Mouse (Mus musculus): Measurements from ENCODE around the gene Sod1.
A peak's percentile ranks its signal among the peaks of the same experiment; 100 is the strongest.

Sod1 gene

GRCm38 (mm10) chr16:90220026-90220891, at the start of gene Sod1:
Sod1 (plus strand) TSS chr16:90220754.
- peak; percentile 97 for DNase-seq (ENCODE audit: low spot score)

DNA sequence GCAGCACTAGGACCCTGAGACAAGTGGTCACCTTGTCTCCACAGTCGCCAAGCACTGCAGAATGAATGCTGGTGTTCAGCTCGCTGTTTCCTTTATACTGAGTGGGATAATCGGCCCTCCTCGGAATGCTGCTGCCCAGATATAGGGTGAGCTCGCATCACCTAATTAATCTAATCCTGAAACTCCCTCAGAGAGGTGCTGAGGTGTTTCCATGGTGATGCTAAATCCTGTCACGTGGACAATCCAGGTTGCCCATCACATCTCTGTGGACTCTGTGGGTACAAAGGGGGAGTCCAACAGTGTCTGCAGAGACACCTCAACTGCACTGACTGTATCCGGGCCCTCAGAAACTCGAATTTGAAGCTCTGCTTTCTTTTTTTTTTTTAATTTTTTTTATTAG, 49.1 kb upstream of the Sod1 start:
- no peak for DNase-seq (ENCODE audit: low spot score)

DNA sequence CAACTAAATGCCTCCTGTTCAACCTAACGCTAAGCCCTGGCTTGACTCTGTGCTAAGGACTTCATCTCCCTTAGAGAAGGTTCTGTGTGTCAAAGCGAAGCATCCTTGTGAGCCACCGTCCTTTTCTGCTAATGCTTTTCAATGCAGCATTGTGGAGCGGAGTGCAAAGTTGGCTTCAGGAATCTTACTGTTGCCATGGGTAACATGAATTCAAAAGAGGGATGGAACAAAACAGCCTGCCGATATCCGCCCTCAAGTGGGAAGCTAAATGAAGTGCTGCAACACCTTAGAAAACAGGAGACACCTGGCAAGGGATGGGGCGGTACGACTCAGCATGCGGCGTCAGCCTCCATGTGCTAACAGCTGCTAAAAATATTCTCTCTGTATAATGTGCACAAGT, 44.1 kb upstream of the Sod1 start:
- no peak for DNase-seq (ENCODE audit: low spot score)

- peak; percentile 48 for DNase-seq (ENCODE audit: low spot score)
These were observed 43.1 kb upstream of the Sod1 start for GRCm38 (mm10) chr16:90177425-90177824.

DNA sequence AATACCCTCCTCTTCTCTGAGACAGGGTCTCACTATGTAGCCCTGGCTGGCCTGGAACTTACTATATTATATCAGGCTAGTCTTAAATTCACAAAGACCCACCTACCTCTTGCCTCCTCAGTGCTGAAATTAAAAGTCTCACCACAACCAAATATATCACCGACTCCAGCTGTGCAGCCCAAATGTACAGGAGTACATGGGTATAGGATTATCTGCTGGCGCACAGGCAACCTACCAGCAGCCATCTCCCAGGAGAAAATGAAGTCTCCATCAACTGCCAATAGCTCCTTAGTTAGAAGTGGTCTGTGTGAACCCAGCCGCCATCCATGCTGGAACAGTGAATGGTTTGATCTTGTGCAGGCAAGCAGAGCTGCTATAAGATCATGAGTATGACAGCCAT, 42.1 kb upstream of the Sod1 start:
- no peak for DNase-seq (ENCODE audit: low spot score)

DNA sequence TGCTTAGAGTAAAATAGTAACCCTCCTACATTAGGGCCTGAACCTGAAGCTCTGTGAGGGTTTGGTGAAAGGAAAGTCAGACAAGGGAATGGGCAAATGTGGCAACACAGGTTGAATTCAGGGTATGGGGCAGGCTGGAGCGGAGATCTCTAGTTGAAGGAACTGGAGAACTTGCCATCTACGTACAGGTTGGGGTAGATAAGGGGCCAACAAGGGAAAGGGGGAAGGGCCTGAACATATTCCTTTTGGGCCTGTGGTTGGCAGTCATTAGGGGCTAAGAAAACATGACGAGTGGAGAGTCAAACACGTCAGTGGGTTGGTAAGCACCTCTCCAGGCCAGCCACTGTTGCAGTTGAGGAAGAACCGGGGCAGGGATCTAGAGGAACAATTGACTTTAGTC, 40.7 kb upstream of the Sod1 start:
- DNase-seq (ENCODE audit: low spot score), result no peak

DNA sequence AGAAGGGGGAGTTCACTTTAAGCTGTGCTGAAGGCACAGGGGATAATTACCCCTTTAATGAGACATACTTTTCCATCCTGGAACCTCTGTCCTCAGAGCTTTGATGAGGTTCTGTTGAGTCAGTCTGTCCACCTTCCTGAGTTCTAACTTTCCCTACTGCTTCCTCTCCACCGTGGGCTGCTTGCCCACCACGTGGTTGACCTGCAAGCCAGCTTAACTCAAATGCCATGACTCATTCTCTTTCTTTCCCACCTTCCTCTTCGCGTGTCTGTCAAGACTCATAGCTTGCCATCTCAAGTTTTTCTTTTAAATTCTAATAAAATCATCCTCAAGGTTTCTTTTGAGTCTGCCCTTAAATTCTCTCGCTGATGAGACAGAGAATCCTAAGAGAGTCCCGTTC, 39.6 kb upstream of the Sod1 start:
- DNase-seq (ENCODE audit: low spot score), result no peak

DNA sequence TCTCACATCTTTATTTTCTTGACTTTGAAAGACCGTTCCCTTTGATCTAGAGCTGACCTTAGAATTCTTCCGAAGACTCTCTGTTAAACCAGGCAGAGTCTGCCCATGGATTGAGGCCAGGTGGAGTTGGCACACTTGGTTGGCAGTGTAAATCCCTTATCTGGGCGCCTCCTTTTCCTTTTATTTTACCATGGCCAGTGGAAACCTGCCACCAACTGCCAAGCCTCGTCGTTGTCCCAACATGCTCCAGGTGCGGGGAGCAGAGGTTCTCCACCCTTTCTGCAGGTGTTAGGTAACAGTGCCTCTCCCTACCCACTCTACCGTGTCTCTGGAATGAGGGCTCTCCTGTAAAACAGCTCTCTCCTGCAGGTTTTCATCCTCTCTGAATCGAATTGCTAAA, 38.9 kb upstream of the Sod1 start:
- DNase-seq (ENCODE audit: low spot score), result peak; percentile 70

DNA sequence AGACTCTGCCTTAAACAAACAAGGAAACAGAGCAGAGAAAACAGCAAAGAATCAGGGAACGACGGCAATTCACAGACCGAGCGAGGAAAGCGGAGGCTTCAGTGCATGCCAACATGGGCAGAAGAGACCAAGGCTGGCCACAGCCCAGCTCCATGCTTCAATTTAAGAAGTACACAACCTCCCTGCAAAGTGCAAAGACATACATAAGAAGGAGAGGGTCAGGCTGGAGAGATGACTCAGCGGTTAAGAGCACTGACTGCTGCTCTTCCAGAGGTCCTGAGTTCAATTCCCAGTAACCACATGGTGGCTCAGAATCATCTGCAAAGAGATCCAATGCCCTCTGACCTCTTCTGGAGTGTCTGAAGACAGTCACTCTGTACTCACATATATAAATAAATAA, 36.4 kb upstream of the Sod1 start:
- no peak for DNase-seq (ENCODE audit: low spot score)

DNA sequence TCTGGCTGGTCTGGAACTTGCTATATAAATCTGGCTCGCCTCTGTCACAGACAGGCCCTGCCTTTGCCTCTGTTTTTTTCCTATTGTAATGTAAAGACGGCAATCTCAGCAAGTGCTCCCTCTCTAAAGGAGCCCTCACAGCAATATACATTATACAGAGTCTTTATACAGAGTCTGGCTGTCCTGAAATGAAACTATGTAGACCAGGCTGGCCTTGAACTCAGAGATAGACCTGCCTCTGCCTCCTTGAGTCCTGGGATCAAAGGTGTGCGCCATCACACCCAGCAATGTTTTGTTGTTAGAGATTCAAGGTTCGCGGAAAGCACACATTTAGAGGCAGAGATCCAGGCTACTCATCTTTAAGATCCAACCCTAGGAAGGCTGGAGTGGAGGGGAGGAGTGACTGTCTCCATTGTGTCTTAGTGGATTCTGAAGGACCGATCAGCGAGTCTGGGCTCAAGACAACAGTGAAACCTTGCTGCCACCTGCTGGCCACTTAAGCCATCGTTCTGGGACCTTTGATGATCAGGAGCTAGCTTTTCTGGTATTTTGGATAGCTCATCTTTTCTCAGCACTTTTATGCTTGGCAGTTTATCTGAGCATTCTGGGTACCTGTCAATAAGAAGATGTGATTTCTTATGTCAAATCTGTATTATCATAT, 34.5 kb upstream of the Sod1 start:
- DNase-seq (ENCODE audit: low spot score), result peak; percentile 82

DNA sequence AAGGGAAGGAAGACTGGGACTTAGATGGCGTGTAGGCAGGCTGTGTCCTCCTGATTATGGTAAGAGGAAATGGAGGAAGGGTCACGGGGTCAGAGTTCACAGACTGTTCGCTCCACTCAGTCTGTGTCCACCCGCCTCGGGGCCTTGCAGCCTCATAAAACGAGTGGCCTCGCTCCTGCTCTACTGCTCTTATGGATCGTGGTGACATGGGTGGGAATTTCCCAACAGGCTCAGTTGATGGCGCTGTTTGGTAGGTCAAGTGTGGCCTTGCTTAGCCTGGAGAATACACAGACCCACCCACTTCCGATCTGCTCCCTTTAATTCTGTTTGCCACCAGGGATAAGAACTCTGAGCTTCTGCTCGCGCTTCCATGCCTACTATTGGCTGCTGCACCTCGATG, 33.1 kb upstream of the Sod1 start:
- DNase-seq (ENCODE audit: low spot score), result peak; percentile 80

- DNase-seq (ENCODE audit: low spot score), result no peak
These were observed 29.3 kb upstream of the Sod1 start for GRCm38 (mm10) chr16:90191289-90191688.

GRCm38 (mm10) chr16:90193719-90194118, 26.8 kb upstream of the Sod1 start:
- no peak for DNase-seq (ENCODE audit: low spot score)

- no peak for DNase-seq (ENCODE audit: low spot score)
These were observed 23.8 kb upstream of the Sod1 start for GRCm38 (mm10) chr16:90196688-90197240.

DNA sequence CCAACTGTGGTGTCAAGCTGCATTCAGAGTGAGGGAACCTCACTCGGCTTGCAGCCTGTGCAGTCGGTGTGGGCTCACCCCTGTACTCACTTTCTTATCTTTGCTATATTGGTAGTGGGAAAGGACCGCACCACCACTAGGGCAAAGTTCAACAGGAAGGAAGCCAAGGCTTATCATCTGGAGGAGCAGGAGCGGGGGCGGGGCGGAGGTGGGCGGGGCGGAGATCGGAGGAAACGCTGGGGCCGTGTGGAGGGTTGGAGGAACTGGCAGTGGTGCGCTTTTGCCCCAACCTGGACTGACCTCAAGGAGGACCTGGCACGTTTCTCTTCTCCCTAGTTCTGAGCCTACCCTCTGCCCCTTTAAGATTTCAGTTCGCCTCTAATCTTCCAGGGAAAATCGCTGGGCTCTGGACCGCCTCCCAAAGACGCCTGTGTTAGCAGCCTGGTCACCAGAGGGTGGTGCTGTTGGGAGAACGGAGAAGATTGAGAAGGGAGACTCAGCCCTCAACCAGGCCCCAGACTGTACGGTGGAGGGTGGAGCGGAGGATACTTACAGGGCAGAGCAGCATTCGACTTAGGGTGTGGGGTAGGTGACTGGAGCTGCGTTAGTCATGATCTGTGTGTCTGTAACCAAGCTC, 23.1 kb upstream of the Sod1 start:
- DNase-seq (ENCODE audit: low spot score), result peak; percentile 85

DNA sequence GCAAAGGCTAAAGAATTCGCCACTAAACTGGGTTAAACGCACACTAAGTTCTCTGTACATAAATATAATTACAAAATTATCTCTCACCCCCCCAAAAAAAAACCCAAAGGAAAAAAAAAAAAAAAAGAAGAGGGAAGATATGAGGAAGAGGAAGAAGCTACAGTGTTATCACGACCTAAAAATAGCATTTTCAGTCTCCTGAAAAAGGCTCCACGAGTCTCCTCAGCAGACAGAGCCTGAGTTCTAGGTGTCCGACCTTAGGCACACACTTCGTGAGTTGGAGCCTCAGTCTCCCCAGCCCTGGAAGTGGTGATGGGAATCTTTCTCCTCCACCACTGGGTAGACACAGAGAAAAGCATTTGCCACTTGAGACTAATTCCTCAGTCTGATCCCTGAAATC, 21.9 kb upstream of the Sod1 start:
- DNase-seq (ENCODE audit: low spot score), result no peak

- DNase-seq (ENCODE audit: low spot score), result peak; percentile 77
These were observed 21.4 kb upstream of the Sod1 start for GRCm38 (mm10) chr16:90199174-90199573.

DNA sequence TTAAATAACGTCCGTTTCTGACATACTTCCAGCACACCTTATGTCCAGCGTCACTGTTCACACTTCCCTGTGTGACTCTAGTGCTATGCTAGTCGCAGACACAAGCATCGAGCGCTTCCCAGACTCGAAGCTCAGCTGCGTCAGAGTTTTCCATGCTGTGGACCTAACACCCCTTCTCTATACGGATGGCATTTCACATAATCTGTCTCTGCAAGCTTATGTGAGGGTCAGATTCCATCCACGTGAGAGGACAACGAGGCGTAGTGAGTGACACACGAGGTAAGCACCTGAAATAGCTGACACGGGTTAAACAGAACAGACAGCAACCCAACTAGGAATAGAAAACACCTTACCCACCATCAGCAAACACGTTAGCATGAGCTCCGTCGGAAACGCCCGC, 18.4 kb upstream of the Sod1 start:
- no peak for DNase-seq (ENCODE audit: low spot score)

- peak; percentile 82 for DNase-seq (ENCODE audit: low spot score)
These were observed 17.2 kb upstream of the Sod1 start for GRCm38 (mm10) chr16:90203226-90203962.

DNA sequence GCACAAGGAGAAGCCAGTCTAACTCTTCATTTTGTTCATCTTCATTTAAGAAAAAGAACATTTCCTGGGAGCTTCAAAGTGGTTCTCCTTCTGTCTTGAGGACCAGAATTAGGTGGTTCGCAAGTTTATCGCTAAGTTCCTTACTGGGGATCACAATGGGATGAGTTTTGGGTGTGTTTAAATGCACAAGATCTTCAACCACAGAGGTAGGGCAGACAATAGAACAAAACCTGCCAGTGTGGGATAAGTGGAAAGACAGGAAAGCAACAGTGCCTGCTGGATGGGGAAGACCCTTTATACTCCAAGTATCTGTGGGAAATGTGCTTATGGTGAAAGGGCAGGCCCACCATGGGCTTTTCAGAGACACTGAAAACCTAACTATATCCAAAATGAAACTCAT, 15.7 kb upstream of the Sod1 start:
- DNase-seq (ENCODE audit: low spot score), result no peak

DNA sequence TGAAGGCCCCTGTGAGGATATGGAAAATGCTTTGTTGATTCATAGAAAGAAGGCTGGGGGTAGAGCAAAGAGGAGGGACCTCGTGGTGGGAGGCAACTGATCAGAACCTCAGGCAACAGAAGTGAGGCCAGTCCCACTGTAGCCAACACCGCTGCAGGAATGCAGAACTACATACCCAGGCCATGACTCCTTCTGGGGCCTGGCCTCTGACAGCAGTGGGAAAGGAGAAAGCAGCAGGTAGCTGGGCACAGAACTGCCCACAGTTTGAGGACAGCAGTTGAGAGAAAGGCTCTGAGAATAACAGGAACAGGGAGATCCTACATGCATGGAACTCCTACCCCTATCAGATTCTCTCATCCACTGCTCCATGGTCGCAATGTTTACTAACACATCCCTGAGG, 11.6 kb upstream of the Sod1 start:
- no peak for DNase-seq (ENCODE audit: low spot score)

- peak; percentile 46 for DNase-seq (ENCODE audit: low spot score)
These were observed 9.8 kb upstream of the Sod1 start for GRCm38 (mm10) chr16:90210717-90211116.
